Mouse (Mus musculus) kidney, adult 9 months (tissue): Measurements from ENCODE around the gene Gm21974.
"Not testable (repeated sequence)": the region's sequence is repeated elsewhere in the genome, so short reads cannot be mapped to it uniquely, and the experiment has no call there.

Experiments used
- DNase-seq: peaks from one replicate; pipeline ENCODE4 v3.0.0; 2022

The Gm21974 gene

DNA sequence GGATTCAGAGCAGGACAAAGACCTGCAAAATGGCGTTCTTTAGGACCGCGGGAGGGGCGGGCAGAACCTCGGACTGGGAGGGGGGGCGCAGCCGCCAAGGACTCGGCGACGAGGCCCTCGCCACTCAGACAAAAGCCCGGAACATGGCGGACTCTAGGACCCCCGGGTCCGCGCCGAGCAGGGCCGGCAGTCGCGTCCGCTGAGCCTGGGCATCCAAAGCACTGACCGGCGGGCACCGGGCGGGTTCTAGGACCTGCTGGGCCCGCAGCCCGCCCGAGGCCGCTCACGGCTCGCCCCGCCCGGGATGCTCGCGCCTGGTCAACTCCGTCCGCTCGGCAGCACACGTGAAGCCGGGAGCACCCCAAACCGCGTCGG, 19.6 kb downstream of the Gm21974 start:
- peak; percentile 89 for DNase-seq

DNA sequence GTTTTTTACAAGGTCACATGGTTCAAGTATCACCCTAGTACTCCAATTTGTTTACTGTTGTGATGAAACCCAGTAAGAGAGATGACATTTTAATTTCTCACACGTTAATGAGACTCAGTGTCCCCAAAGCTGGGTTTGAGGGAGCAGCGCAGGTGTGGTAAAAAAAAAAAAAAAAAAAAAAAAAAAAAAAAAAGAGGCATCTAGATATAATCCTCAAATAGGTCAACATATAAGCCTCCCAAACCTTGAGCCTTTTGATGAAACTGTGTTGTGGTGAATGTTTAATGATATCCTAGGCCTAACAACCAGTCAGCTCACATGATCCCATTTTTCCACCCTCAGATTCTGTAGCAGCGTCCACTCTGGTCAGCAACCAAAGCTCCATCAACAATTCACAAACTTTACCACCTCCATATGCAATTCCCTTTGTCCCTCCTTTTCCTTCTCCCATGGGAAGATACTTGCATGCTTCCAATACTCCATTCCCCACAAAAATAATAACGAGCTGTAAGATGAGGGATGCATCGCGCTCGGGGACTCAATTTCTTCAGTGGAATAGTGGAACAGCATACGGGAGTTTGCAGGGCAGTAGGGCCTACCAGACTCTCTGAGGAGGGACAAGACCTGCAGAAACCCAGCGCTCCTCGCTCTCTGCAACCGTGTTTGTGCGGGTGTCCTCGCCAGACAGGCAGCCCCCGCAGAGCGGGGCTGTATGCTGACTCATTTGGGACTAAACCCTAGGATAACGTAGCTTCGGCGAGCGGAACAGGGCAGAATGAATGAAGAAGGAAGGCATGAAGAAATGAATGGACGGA, 20.2 kb downstream of the Gm21974 start:
- no peak for DNase-seq

DNA sequence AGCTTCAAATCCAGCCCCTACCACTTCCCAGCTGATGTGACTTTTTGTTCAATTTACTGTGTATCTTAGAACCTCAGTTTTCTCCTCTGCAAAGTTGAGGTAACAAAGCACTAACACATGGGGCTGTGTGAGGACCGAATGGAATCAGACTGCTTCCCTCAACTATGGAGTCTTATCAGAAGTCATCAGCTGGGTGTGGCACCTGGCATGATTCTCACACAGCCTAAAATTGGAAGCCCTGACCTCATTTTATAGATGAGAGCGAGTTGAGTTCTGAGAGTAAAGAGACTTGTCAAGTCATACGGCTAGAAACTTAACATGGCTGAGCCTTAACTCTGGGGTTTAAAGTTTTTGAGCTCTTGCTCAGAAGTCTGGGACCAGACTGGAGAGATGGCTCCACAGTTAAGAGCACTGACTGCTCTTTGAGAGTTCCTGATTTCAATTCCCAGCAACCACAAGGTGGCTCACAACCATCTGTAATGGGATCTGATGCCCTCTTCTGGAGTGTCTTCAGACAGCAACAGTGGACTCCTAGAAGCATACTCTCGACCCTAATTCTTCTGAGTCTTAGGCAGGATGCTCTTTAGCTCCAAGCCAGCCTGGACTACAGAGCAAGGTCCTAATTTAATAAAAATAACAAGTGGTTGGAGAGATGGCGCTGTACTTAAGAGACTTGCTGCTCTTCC, 25.0 kb downstream of the Gm21974 start:
- no peak for DNase-seq

DNA sequence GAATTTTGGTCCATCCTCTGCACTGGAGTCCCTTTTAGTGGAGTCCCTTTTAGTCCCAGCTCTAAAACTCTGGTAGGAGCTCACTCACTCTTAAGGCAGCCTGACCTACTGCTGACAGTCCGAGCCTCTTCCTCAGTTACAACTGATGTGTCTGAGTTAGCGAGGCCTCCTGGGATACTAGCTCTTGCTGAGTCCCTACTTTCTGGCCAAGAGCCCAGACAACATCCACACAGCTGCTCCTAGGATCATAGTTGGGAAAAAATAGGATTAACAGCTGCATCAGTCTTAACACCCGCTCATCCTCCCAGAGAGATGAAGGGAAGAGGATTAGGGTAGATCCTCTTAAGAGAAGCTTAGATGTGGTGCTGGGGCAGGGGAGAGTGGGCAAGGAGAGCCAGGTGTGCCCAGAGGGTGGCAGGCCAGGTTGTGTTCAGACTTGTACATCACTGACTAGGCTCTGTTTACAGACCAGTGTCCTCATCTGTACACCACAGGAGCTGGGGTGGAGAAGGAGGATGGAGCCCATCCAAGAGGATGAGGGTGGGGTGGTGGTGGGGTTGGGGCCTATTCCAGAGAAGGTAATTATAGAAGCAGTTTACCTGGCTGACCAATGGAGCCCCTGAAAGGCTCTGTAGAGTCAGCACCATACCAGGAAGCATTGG, 26.0 kb downstream of the Gm21974 start:
- no peak for DNase-seq

DNA sequence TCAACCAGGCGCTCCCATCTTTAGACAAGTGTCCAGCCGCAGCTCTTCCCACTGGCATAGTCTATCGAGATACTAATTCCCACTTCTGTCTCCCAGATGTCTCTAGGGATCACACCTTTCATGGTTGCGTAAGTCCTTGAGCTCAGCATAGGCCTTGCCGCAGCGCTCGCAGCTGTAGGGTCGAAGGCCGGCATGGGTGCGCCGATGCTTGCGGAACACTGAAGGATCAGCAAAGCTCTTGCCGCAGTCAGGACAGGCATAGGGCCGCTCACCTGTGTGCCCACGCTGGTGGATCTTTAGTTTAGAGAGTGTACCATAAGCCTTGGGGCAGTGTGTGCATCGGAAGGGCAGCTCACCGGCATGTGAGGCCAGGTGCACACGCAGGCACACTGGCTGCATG, 27.6 kb downstream of the Gm21974 start:
- no peak for DNase-seq

DNA sequence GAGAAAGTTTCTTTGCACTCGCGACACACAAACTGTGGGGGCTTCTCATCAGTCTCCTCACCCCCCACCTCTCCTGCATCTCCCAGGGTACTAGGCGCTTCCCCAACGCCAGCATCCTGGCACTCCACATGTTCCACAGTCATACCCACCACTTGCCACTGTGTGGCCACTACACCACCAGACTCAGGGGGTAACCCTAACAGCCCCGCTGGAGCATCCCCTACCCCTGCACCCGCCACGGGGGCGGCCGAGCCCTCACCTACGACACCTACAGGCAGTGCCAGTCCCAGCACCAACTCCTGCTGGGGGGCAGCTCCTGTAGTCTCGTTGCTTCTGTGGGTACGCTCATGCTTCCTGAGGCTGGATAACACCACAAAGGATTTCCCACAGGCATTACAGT, 28.8 kb downstream of the Gm21974 start:
- DNase-seq = no peak

DNA sequence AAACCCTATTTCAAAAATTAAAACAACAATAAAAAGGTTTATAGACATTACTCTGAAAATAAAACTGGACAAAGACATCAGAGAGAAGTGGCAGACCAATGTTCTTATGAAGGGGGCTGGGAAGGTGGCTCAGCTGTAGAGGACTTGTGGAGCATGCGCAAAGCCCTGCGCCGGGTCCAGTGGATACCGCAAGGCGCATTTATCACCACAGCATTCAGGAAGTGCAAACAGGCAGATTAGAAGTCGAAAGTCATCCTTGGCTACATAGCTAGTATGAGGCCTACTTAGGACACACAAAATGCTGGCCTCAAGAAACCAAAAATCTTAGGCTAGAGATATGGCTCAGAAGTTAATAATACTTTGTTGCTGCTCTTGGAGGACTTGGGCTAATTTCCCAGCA, 37.0 kb downstream of the Gm21974 start:
- DNase-seq = no peak

DNA sequence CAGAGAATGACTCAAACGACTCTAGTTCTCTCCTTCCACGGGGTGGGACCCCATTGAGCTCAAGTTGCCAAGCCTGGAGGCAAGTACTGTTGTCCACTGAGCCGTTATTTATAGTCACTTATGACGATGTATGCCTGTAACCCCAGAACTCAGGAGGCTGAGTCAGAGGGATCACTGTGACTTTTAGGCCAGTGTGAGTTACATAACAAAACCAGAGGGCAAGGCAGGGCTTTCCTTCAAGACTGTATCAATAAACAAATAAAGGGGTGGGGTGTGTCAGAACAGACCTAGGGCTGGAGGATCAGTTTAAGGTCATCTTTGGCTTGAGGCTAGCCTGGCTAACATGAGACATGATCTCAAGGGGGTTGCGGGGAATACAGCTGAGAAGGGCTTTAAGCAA, 44.3 kb downstream of the Gm21974 start:
- DNase-seq = no peak

DNA sequence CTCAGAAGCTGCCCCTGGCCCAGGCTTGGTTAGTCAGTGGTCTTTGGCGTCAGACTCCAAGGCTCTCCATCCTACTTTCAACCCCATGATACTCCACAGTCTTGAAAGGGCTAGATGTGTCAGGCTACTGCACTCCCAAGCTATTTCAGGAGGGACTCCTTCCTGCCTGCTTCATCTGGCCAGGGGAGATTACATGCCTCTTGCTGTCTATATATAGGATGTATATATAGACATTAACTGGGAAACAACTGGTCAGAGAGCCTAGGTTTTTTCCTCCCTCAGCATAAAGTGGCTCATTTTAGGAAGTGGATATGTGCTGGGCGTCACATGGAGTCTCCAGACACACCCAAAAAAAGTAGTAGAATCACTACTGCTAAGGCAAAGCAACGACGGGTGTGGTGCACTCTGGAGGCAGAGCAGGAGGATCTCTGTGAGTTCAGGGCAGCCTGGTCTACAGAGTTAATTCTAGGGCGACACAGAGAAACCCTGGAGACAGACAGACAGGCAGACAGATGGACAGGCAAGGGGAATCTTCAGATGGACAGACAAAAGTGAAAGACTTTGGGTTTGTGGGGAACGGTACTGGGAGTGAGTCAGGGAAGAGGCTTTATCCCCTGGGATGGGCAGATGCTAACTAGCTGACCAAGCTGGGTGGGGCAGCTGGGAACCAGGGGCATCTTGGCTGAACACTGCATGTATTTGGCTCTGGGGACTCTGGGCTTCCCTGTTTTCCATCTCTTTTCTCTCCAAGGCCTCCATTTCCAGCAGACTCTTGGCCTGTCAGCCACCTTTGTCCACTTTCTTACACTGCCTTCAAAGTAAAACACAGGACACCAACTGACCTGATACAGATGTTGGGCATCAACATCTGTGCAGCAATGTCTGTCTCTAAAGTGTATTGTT, 45.0 kb downstream of the Gm21974 start:
- DNase-seq = no peak

DNA sequence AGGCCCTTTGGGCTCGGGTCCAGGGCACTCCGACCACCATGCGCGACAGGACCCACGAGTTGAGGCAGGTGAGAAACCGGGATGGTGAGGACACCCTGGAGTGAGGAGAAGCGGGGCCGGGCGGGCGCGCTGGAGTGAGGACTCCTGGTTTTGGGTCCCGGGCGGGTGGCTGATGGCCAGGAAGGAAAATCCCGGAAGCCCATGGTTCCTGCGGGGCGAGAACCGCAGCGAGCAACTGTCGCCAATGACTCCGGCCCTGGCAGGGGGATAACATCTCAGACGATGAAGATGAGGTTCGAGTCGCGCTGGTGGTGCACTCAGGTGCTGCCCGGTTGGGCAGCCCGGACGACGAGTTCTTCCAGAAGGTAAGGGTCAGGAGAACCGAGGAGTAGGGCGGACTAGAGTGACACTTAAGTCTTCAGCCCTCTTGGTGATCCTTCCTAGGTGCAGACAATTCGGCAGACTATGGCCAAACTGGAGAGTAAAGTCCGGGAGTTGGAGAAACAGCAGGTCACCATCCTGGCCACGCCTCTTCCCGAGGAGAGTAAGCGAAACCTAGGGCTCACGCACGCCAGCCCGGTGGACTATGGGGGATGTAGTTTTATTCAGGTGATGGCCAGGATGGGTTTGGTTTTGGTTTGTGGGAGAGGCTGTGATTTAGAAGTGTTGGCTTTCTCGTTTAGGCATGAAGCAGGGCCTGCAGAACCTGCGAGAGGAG, 53.1 kb downstream of the Gm21974 start:
- peak; percentile 92 for DNase-seq

DNA sequence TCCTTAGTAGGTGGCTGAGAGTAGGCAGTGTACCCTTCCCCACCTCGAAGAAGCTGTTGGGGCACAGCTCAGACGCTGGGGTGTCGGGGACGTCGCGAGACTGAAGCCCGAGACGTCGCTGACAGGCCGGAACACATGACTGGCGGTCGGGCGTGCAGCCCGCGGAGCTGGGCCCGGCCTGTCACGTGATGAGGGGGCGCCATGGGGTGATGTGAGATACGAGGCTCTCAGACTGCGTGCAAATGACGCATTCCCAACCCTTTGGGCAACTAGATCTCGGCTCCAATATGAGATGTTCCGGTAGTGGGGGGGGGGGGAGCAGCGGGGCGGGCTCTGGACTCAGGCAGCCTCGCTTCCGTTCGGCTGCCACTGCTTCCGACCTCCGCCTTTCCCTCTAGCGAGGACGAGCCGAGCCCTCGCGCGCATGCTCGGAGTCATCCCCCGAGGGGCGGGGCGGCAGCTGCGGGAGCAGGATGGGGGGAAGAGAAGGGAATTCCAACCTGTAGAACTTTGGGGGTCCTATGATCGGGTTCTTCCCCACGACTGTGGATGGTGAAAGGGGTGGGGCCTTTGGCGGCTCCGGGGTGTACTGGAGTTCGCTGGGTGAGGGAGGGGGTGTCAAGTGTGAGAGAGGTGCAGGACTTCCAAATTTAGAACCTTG, 53.8 kb downstream of the Gm21974 start:
- DNase-seq = peak; percentile 94

DNA sequence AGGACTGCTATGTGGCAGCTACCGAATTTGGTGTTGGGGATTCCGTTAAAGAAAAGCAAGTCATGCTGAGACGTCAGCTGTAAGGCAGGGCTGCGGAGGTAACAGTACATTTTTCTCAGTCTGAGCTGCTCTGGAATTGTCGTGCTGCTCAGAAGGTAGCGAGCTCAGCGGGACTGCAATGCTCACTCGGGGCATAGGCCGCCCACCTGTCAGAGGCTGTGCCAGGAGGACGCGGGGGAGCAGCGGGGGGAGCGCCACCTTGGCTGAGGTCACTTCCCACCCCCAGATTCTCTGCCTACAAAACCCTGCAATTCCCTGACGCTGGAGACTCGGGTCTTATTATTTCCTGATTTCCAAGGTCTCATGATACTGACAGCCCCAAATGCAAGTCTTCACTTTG, 54.4 kb downstream of the Gm21974 start:
- DNase-seq = no peak

DNA sequence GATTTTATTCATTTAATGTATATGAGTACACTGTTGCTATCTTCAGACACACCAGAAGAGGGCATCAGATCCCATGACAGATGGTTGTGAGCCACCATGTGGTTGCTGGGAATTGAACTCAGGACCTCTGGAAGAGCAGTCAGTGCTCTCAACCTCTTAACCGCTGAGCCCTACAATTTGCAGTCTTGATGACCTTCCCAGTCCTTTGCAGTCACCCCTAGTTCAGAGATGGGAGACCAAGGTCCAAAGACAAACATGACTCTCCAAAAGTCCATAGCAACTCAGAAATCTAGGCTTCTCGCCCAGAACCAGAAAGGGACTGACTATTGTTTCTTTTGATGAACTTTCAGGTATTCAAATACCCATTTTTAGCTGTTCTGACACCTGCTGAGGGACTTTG, 55.2 kb downstream of the Gm21974 start:
- not testable (repeated sequence) for DNase-seq

DNA sequence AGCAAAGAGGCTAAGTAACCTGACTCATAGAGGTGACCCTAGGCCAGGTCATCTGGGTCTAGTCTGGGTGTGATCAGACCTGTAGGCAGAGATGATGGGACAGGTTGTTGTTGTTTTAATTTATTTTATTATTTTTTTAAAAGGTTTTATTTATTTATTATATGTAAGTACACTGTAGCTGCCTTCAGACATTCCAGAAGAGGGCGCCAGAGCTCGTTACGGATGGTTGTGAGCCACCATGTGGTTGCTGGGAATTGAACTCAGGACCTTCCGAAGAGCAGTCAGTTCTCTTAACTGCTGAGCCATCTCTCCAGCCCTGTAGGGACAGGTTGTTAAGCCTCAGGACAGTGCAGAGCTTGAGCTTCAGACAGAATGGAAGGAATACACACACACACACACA, 57.4 kb downstream of the Gm21974 start:
- not testable (repeated sequence) for DNase-seq

DNA sequence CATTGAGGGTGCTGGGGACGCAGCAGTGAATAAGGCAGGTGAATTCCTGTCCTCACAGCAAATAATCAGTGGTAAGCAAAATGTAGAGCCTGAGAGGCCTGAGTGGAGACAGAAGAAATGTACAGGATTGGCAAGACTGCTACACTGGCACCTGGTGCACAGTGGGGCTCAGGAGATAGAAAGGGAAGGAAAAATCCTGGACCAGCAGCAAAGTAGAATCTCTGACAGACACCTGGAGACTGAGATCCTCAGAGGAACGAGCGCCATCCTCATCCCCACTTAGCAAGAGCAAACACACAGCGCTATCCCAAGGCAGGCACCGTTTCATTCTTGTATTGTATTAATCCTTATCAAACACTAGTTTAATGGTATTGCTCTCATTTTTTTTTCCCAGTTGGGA, 57.8 kb downstream of the Gm21974 start:
- DNase-seq = no peak
